Mouse (Mus musculus) kidney, adult 18-20 months (tissue): ENCODE measurements around the gene Fbxo30.
"Not testable (repeated sequence)": the region's sequence is repeated elsewhere in the genome, so short reads cannot be mapped to it uniquely, and the experiment has no call there.

ENCODE experiments used
- DNase-seq: peaks from one replicate; pipeline ENCODE4 v3.0.0; 2021

The Fbxo30 gene

GRCm38 (mm10) chr10:11280578-11281463 is at the start of gene Fbxo30:
Gene Fbxo30, plus strand, starts transcription at chr10:11281330.
- peak; percentile 97 for DNase-seq

GRCm38 (mm10) chr10:11233208-11233607 is 47.9 kb upstream of the Fbxo30 start:
- no peak for DNase-seq

- DNase-seq, result not testable (repeated sequence)
These were observed 38.1 kb upstream of the Fbxo30 start for GRCm38 (mm10) chr10:11242988-11243387.

- no peak for DNase-seq
These were observed 32.9 kb upstream of the Fbxo30 start for GRCm38 (mm10) chr10:11248210-11248609.

GRCm38 (mm10) chr10:11250247-11250997 is 30.7 kb upstream of the Fbxo30 start:
- DNase-seq, result no peak

GRCm38 (mm10) chr10:11253581-11253980 is 27.5 kb upstream of the Fbxo30 start:
- DNase-seq, result not testable (repeated sequence)

GRCm38 (mm10) chr10:11260119-11260518 is 21.0 kb upstream of the Fbxo30 start:
- no peak for DNase-seq

- not testable (repeated sequence) for DNase-seq
These were observed 18.8 kb upstream of the Fbxo30 start for GRCm38 (mm10) chr10:11262292-11262691.

- DNase-seq, result not testable (repeated sequence)
These were observed 17.3 kb upstream of the Fbxo30 start for GRCm38 (mm10) chr10:11263795-11264194.

- DNase-seq, result no peak
These were observed 12.0 kb upstream of the Fbxo30 start for GRCm38 (mm10) chr10:11269165-11269564.

GRCm38 (mm10) chr10:11274431-11274830 is 6.7 kb upstream of the Fbxo30 start:
- peak; percentile 70 for DNase-seq

GRCm38 (mm10) chr10:11280235-11280577 is 924 bp upstream of the Fbxo30 start:
- DNase-seq, result no peak

GRCm38 (mm10) chr10:11281498-11282305 is 572 bp downstream of the Fbxo30 start:
- peak; percentile 70 for DNase-seq

- no peak for DNase-seq
These were observed 1.1 kb downstream of the Fbxo30 start for GRCm38 (mm10) chr10:11282306-11282631.

- no peak for DNase-seq
These were observed 17.3 kb downstream of the Fbxo30 start for GRCm38 (mm10) chr10:11298418-11298817.

GRCm38 (mm10) chr10:11305365-11306053 is 24.4 kb downstream of the Fbxo30 start:
- DNase-seq, result no peak

- DNase-seq, result no peak
These were observed 24.9 kb downstream of the Fbxo30 start for GRCm38 (mm10) chr10:11306054-11306367.

- DNase-seq, result no peak
These were observed 28.7 kb downstream of the Fbxo30 start for GRCm38 (mm10) chr10:11309866-11310265.

- DNase-seq, result no peak
These were observed 29.4 kb downstream of the Fbxo30 start for GRCm38 (mm10) chr10:11310481-11310880.

- not testable (repeated sequence) for DNase-seq
These were observed 36.8 kb downstream of the Fbxo30 start for GRCm38 (mm10) chr10:11317856-11318454.

GRCm38 (mm10) chr10:11319446-11319970 is 38.4 kb downstream of the Fbxo30 start:
- no peak for DNase-seq

GRCm38 (mm10) chr10:11322316-11322715 is 41.2 kb downstream of the Fbxo30 start:
- no peak for DNase-seq
